ENCODE assay signal across 15 mouse cellular contexts in the genomic region with DNA sequence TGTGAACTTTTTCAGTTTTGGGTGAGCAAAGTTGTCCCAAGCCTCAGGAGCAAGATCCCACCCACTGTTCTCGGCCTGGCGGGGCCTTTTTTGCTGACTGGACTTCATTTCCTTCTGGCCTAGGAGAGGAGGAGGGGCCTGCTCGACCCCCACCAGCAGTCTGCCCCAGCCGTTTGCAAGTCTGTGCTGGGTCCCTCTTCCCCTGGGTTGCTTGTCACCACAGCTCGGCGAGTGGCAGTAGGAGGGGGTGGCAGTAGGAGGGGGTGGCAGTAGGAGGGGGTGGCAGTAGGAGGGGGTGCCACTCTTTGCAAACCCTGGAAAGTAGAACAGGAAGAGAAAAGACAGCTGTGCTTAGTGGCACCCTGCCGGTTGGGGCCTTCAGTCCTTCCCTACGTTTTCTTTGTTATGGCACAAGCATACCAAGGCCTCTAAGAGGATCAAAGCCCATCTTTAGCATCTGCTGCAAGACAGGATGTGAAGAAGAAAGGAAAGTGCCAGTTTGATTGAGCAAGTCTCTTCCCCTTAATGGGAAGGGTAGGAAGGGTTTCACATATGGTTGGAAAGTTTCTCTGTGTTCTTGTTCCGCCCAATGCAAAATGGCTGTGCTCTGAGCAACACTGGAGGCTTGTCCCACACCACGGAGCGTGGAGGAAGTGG. TPM values are rescaled to one million over a fixed set of nuclear protein-coding genes. Genes with fewer than 3 reads are reported as not detected.
DNase-seq lines count a peak whose midpoint lies in the region; ATAC-seq and TF ChIP-seq lines count a peak whose summit lies in the region.
"Had no signal": no experiment of that assay in that cellular context is flagged by ENCODE, and none has a peak within 500 bp of the region (broad histone marks: within the 10 kb centered on the region; RNA-seq: fewer than 3 reads in every experiment).

No protein-coding gene starts in this region.

- H3K36me3 ChIP-seq in ES-E14 (ENCODE audit: control insufficient read depth, insufficient read depth, low read length, poor library complexity, severe bottlenecking) = no peaks in the 10 kb centered on the region
- H3K36me3 ChIP-seq in neural tube, embryonic 11.5 days (ENCODE audit: control insufficient read depth, insufficient read depth, low read length) = no peaks in the 10 kb centered on the region
- H3K36me3 ChIP-seq: embryonic facial prominence, embryonic 15.5 days; G1E had no signal

- H3K4me3 ChIP-seq in ES-E14 (ENCODE audit: insufficient read depth in 1 of 2, low read depth in 1 of 2, low read length in 2 of 2, poor library complexity in 1 of 2, severe bottlenecking in 1 of 2) = peak overlapping the region; percentile 28 to 33; a peak in 1 of 4 replicates
- no peak overlapping the region for H3K4me3 ChIP-seq in neural tube, embryonic 11.5 days (ENCODE audit: low read depth, low read length)
- H3K4me3 ChIP-seq: embryonic facial prominence, embryonic 15.5 days had no signal

- in situ Hi-C loops in ES-E14 (cut with MboI; ENCODE audit: low sequenced_read_pairs in 2 of 2, unreplicated experiment in 2 of 2) = no loop called here

- H3K27me3 ChIP-seq in neural tube, embryonic 11.5 days (ENCODE audit: control insufficient read depth, insufficient read depth, low read length) = no peaks in the 10 kb centered on the region
- H3K27me3 ChIP-seq: embryonic facial prominence, embryonic 15.5 days had no signal

- no peak overlapping the region for H3K9ac ChIP-seq in ES-E14 (ENCODE audit: insufficient read depth, low read depth, low read length, poor library complexity, severe bottlenecking)
- no peak overlapping the region for H3K9ac ChIP-seq in neural tube, embryonic 11.5 days (ENCODE audit: low read length)
- H3K9ac ChIP-seq: embryonic facial prominence, embryonic 15.5 days had no signal

- WGBS in neural tube, embryonic 11.5 days = 21% methylated on average over 11 of the region's 11 CpGs

- DNase-seq in kidney, postnatal 4 days = peak; percentile 13 to 15
- no peak for DNase-seq in kidney, postnatal 36 days
- DNase-seq in ES-E14 (ENCODE audit: low read depth, low spot score) = no peak
- peak; percentile 24 for DNase-seq in embryo, embryonic 10.5 days (ENCODE audit: low spot score)
- DNase-seq in neural tube, embryonic 11.5 days (ENCODE audit: low spot score) = peak; percentile 22
- no peak for DNase-seq in gastrocnemius, postnatal 4 days (ENCODE audit: low spot score in 2 of 2)
- no peak for DNase-seq in adrenal gland, adult 8-10 months
- no peak for DNase-seq in right cerebral cortex, postnatal 36 days (ENCODE audit: low spot score in 2 of 2)
- DNase-seq: adrenal gland, postnatal 14 days; cerebellum, adult 11-12 months; heart, postnatal 14 days; kidney, adult 2 months had no signal

- no peak overlapping the region for H3K4me2 ChIP-seq in neural tube, embryonic 11.5 days (ENCODE audit: low read depth)
- H3K4me2 ChIP-seq: embryonic facial prominence, embryonic 15.5 days had no signal

- H3K27ac ChIP-seq in ES-E14 (ENCODE audit: insufficient read depth, low read depth, low read length, poor library complexity, severe bottlenecking) = 0 out of 2 replicates have a peak overlapping the region, but pooled peaks have one; percentile 53
- no peak overlapping the region for H3K27ac ChIP-seq in neural tube, embryonic 11.5 days (ENCODE audit: low read depth, low read length)
- H3K27ac ChIP-seq: embryonic facial prominence, embryonic 15.5 days had no signal

- H3K4me1 ChIP-seq in ES-E14 (ENCODE audit: control insufficient read depth in 2 of 2, insufficient read depth in 2 of 2, low read length in 2 of 2, poor library complexity in 1 of 2) = peaks cover 0 to 2% of the 10 kb centered on the region in 2 experiments; a peak in 2 of 4 replicates
- H3K4me1 ChIP-seq in neural tube, embryonic 11.5 days (ENCODE audit: control insufficient read depth, insufficient read depth, low read length) = no peaks in the 10 kb centered on the region
- H3K4me1 ChIP-seq: embryonic facial prominence, embryonic 15.5 days had no signal

- no peaks in the 10 kb centered on the region for H3K9me3 ChIP-seq in ES-E14 (ENCODE audit: control insufficient read depth, insufficient read depth, low read depth, low read length)
- H3K9me3 ChIP-seq in neural tube, embryonic 11.5 days (ENCODE audit: control insufficient read depth, low read length) = no peaks in the 10 kb centered on the region
- H3K9me3 ChIP-seq: embryonic facial prominence, embryonic 15.5 days; G1E had no signal

- ATAC-seq in neural tube, embryonic 11.5 days (ENCODE audit: insufficient read depth, low FRiP score, low TSS enrichment) = no peak

TF ChIP-seq in ES-E14, 5 proteins besides CTCF, POLR2A, EP300 and RAD21:
- TF ChIP-seq HCFC1 (IDR thresholded peaks at IDR 0.05; ENCODE audit: borderline replicate concordance, insufficient read depth, low read length) = no peak
- TF ChIP-seq ZC3H11A (IDR thresholded peaks at IDR 0.05; ENCODE audit: borderline replicate concordance, low read depth, low read length) = no peak
- TF ChIP-seq CHD2 (IDR thresholded peaks at IDR 0.05; ENCODE audit: low read depth, low read length) = no peak
- TF ChIP-seq MAFK (IDR thresholded peaks at IDR 0.05; ENCODE audit: insufficient read depth, low read depth, low read length) = peak; percentile 84

RNA-seq across cellular contexts. Expression of a gene that starts 8.9 kb away (rescaled TPM):
- total RNA-seq in ES-E14 (2012; rRNA removed) = 35.5 and 76.2 TPM in 2 replicates
- 201 and 224 TPM in 2 replicates for polyA plus RNA-seq in neural tube, embryonic 11.5 days (2014; fragmentation: Nextera tagmentation; extraction: Ambion mirVana)
- 10 to 100 TPM; 61.9 to 77.7 TPM for total RNA-seq in gastrocnemius, postnatal 4 days (2021)
- total RNA-seq in adrenal gland, adult 8-10 months (2022) = 10 to 100 TPM; 36.3 to 50.8 (median 48.3) TPM

RNA-seq across cellular contexts. Expression of a gene that starts 22.7 kb away (rescaled TPM):
- 1.6 and 6.2 TPM in 2 replicates for total RNA-seq in ES-E14 (2012; rRNA removed)
- 1.4 and 4.3 TPM in 2 replicates for polyA plus RNA-seq in neural tube, embryonic 11.5 days (2014; fragmentation: Nextera tagmentation; extraction: Ambion mirVana)
- 100 to 1,000 TPM; 118 to 136 TPM for total RNA-seq in gastrocnemius, postnatal 4 days (2021)
- 1 to 10 TPM in 2 of 4 experiments, under 1 TPM in 2; 0.51 to 3.5 (median 1.2) TPM for total RNA-seq in adrenal gland, adult 8-10 months (2022)
- total RNA-seq: neutrophil, adult 5-6 weeks had no signal

RNA-seq across cellular contexts. Expression of a gene that starts 33.6 kb away (rescaled TPM):
- 1.2 and 2.8 TPM in 2 replicates for total RNA-seq in ES-E14 (2012; rRNA removed)
- polyA plus RNA-seq in neural tube, embryonic 11.5 days (2014; fragmentation: Nextera tagmentation; extraction: Ambion mirVana) = 4.0 and 5.6 TPM in 2 replicates
- total RNA-seq in gastrocnemius, postnatal 4 days (2021) = 1,000 to 10,000 TPM; 1,198 to 1,219 TPM
- not detected for total RNA-seq in adrenal gland, adult 8-10 months (2022)
- total RNA-seq: adrenal gland, postnatal 14 days; G1E; neutrophil, adult 5-6 weeks had no signal
- polyA plus RNA-seq: G1E; kidney, adult 2 months had no signal

RNA-seq across cellular contexts. Expression of a gene that starts 34.3 kb away (rescaled TPM):
- total RNA-seq in ES-E14 (2012; rRNA removed) = 389 and 461 TPM in 2 replicates
- polyA plus RNA-seq in neural tube, embryonic 11.5 days (2014; fragmentation: Nextera tagmentation; extraction: Ambion mirVana) = 111 and 118 TPM in 2 replicates
- 100 to 1,000 TPM in 1 of 2 experiments, 10 to 100 TPM in 1; 96.8 to 121 TPM for total RNA-seq in gastrocnemius, postnatal 4 days (2021)
- total RNA-seq in adrenal gland, adult 8-10 months (2022) = 10 to 100 TPM; 13.8 to 23.9 (median 17.7) TPM
- total RNA-seq: neutrophil, adult 5-6 weeks had no signal

RNA-seq across cellular contexts. Expression of a gene that starts 42.2 kb away (rescaled TPM):
- total RNA-seq in ES-E14 (2012; rRNA removed) = 49.2 and 68.7 TPM in 2 replicates
- 65.6 and 70.7 TPM in 2 replicates for polyA plus RNA-seq in neural tube, embryonic 11.5 days (2014; fragmentation: Nextera tagmentation; extraction: Ambion mirVana)
- under 1 TPM; 0.74 to 0.96 TPM for total RNA-seq in gastrocnemius, postnatal 4 days (2021)
- 1 to 10 TPM; 4.4 to 7.7 (median 5.5) TPM for total RNA-seq in adrenal gland, adult 8-10 months (2022)
- total RNA-seq: neutrophil, adult 5-6 weeks had no signal

Comparison
In these comparisons a context has a peak if more than half of its experiments do, and no peak if none do; other contexts are left out.
1. DNase-seq: peak in kidney, postnatal 4 days (2 of 2), embryo, embryonic 10.5 days (single experiment) and neural tube, embryonic 11.5 days (single experiment); none in kidney, postnatal 36 days (0 of 2), ES-E14 (single experiment), gastrocnemius, postnatal 4 days (0 of 2), adrenal gland, adult 8-10 months (single experiment) and right cerebral cortex, postnatal 36 days (0 of 2).
2. RNA of a gene that starts 22.7 kb away (total RNA-seq): 118 to 136 TPM in gastrocnemius, postnatal 4 days; 1.6 to 6.2 TPM in ES-E14 and 0.51 to 3.5 TPM in adrenal gland, adult 8-10 months; every median in the first group is over 10 times any median in the second.
3. RNA of a gene that starts 33.6 kb away (total RNA-seq): 1,198 to 1,219 TPM in gastrocnemius, postnatal 4 days; 1.2 to 2.8 TPM in ES-E14 and not detected in adrenal gland, adult 8-10 months; every median in the first group is over 100 times any median in the second.